Mouse (Mus musculus): Measurements from ENCODE around the gene Alg14.

Gene Alg14

GRCm38 (mm10) chr3:121291560-121292258 lies at the start of gene Alg14:
Gene Alg14, plus strand, starts transcription at chr3:121291773.
- peak; percentile 90 to 91 for DNase-seq (ENCODE audit: low spot score in 2 of 2)

DNA sequence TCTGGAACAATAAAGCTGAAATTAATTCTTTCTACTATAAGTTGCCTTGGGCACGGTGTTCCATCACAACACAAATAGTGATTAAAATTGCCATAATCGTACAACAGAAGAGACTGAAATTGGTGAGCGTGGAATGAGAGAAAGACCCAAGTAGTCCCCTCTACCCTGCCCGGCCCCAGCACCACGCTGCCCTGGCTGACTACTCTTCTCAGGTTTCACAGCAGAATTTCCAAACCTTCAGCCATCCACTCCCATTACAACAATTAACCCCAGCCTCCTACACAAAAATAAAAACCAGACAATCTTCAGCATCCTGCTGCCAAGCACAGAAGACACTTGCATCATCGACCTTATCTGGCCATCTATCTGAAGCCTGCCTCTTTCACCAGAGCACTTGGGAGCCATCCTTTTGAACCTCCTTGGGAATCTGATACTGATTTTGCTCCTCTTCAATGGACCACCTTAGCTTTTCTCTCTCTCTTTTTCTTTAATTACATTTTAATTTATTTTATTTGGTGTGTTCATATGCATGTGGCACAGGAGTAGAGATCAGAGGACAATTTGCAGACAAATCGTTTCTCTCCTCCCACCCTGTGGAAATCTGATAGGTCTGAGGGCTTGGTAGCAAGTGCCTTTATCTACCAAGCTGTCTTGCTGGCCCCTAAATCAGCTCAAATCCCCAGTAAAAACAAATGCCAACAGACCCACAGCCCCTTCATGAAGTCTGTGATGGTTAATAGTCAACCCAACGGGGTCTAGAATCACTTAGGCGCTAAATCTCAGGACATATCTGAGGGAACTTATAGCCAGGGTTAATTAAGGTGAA lies 49.2 kb upstream of the Alg14 start:
- DNase-seq (ENCODE audit: low spot score in 2 of 2): no peak

DNA sequence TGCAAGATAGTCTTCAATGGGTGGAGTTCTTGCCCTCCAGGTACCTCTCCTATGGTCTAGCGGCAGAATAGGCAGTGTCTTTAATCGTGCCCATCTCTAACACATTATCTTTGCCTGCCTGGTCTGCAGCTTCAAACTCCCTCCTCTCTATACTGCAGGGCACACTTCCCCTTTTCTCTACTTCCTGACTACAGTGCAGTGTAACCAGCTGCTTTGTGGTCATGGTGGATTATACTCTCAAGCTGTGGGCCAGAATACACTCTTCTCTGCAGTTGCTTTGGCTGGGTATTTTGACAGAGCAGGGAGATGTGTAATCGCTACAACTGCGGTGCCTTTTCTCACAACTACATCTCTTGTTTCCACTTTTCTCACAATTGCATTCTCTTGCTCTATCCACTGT lies 48.6 kb upstream of the Alg14 start:
- DNase-seq (ENCODE audit: low spot score in 2 of 2): no peak

- no peak for DNase-seq (ENCODE audit: low spot score in 2 of 2)
Measured at GRCm38 (mm10) chr3:121250048-121250447, 41.5 kb upstream of the Alg14 start.

DNA sequence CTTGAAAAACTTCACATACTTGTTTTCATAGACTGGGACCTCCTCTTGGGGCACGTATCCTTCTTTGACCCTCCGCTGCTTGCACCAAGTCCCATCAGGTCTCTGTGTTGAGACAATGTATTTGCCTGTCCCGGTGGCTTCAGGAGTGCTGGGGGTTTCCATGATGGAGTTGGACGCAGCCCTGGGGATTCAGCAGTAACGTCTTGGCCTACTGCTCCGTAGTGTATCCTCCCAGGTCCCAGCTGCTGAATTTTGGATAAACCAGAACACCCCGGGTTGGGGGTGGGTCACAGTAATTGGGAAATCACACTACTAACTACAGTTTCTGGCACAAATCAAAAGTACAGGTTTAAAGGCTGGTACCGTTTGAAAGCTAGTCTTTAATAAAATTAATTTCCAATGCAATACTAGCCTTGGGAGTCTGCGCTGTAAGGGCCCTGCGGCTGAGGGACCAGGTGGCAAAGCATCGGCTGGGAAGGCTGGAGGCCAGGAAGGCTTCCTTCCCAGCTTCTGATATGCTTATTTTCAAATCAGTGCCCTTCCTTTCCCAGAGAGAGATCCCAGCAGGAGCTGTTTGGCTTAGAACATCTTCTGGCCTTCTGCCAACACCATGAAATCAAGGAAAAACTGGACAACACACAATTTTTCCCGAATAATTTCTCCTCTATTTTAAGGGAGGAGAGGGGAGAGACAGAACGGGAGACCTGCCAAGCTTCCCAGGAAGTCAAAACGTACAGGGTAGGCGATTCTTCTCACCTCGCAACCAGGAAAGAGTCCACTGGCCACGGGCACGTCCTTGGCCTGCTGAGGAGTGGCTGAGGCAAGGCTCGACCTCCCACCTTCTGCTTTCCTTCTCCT lies 40.8 kb upstream of the Alg14 start:
- DNase-seq (ENCODE audit: low spot score in 2 of 2): no peak

- no peak for DNase-seq (ENCODE audit: low spot score in 2 of 2)
Measured at GRCm38 (mm10) chr3:121255501-121255900, 36.1 kb upstream of the Alg14 start.

GRCm38 (mm10) chr3:121256131-121256530 lies 35.4 kb upstream of the Alg14 start:
- no peak for DNase-seq (ENCODE audit: low spot score in 2 of 2)

- no peak for DNase-seq (ENCODE audit: low spot score in 2 of 2)
Measured at GRCm38 (mm10) chr3:121257418-121257817, 34.2 kb upstream of the Alg14 start.

DNA sequence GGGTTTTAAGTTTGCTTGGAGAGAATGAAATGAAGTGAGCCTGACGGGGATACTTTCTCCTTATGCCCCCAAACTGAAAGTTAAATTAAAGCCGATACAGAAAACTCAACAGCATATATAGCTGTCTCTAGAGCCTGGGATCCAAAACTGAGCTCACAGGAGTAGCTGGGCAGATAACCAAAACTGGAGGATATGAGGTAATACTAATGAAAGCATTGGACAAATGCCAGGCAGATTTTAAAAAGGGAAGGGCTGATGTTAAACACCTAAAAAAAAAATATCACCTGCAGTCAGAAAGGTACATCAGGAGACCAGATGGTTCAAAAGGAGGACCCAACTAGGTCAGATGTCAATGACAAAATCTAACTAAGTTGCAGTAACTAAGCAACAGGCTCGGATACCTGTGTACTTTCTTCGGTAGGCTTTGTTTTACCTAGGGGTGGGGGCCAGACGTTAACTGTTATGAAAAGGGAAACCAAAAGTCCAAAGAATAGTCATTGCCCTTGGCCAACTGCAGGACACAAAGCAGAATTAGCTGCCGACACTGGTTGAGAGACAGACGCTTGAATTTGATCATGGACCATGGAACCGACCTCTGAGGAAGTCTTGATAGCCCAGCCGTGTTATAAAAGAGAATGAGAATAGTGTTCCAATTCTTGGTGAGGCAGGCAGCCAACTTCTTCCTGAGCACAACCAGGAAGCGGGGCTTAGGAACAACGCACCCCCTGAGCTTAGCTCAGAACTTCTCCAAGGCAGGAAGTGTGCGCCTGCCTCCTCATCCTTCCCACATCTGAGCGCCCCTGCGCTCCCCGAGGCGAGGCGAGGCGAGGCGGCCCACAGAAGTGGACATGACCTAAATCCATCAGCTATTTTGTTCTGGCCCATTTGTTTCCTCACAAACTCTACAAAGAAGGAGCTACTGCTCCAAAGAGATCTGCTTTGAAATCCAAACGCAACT lies 32.8 kb upstream of the Alg14 start:
- no peak for DNase-seq (ENCODE audit: low spot score in 2 of 2)

GRCm38 (mm10) chr3:121260041-121260440 lies 31.5 kb upstream of the Alg14 start:
- no peak for DNase-seq (ENCODE audit: low spot score in 2 of 2)

DNA sequence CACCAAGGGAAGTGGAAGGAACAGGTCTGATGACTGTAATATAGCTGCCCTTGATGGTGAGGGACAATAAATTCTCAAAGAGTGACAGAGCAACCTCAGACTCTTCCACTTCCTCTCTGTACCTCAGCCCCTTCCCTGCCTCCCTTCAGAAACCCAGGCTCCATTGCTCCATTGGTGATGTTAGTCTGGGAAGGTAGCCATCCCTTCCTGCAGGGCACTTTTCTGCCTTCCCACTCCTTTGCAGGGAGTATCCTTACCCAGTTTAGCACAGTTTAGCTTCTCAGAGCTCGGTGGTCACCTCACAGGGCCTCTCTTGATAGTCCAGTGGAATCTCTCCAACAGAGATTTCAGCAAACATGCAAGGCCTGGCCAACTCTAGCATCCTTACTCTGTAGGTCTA lies 30.7 kb upstream of the Alg14 start:
- no peak for DNase-seq (ENCODE audit: low spot score in 2 of 2)

- no peak for DNase-seq (ENCODE audit: low spot score in 2 of 2)
Measured at GRCm38 (mm10) chr3:121261251-121261650, 30.3 kb upstream of the Alg14 start.

DNA sequence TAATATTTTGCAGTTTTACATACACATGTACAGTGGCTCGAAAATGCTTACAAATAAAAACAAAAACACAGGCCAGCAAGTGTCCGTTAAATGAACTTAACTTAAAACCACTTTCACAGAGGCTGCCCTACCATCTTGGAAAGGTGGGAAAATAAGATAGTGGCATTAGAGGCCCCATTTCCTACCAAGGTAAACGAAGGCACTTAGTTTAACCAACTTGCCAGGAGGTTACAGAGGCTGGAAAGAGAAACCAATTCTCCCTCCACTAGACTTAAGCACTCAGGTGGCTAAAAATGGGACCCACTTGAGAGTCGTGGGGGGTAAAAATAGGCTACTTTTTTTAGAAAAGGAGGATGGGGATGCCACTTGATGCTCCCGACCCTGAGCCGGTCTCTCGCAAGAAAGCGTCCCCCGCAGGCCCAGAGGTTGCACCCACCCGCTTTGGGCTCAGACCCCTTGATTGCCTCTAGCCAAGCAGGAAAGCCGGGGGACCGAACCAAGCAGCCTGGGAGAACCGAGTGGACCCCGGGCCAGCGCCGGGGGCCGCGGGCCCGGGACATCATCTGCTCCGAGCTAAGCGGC lies 29.5 kb upstream of the Alg14 start:
- no peak for DNase-seq (ENCODE audit: low spot score in 2 of 2)

DNA sequence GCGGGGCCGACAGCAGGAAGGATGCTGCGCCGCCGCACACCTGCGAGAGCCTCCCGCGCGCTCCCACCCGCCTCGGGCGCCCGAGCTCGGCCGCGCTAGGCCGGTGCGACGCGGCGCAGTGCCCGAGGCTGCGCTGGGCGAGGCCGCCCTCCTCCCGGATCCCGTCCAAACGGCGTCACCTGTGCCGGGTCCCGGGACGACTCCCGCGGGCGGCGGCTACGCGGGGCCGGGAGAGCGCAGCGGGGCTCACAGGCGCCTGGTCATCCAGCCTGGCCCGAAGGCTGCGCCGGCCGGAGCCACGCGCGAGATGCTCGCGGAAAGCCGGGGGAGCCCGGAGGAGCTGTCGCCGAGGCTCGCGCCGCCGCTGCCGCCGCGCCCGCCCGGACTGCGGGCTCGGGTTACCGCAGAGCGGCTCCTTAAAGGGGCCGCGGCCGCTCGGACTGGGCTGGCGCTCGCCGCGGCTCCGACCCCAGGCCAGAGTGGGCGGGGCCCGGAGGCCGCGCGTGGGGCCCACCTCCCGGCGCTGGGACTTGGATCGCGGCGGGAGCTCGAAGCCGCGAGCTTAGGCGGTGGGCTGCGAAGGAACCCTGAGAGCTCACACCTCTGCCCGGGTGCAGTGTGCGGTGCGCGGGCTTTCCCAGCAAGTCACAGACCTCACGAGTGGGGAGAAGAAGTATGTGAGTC lies 28.9 kb upstream of the Alg14 start:
- peak; percentile 16 to 38 for DNase-seq (ENCODE audit: low spot score in 2 of 2)

DNA sequence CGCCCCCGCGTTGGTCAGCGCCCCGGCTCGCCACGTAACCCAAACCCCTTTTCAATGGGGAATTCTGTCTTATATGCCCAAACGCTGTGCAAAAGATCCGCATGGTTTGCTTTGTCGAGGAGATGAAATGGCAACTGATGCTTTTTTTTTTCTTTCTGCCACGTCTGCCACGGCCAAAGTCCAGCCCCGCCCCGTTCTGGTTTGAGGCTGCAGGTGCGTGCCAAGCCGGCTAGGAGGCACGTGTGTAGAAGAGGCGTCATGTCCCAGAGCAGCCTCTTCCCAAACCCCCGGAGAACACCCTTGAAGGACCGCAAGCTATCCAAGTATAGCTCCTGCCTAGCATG lies 28.4 kb upstream of the Alg14 start:
- DNase-seq (ENCODE audit: low spot score in 2 of 2): peak; percentile 45 to 47

DNA sequence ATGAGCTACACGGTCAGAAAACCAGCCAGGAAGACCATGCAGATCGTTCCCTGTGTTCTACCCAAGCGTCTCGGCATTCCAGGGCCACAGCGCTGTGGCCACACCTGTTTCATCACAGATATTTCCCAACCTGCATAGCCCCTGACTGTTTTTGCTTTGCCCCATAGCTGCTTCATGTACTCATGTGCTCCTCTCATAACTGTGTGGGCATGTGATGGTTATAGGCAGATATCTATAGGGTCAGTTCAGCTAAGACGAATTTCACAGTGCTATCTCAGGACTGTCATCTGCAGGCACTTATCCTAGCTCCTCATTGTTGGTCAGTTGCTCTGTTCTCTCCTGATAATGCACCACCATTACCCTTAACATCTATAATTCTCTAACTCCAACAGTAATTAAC lies 27.3 kb upstream of the Alg14 start:
- no peak for DNase-seq (ENCODE audit: low spot score in 2 of 2)

- DNase-seq (ENCODE audit: low spot score in 2 of 2): no peak
Measured at GRCm38 (mm10) chr3:121267283-121267682, 24.3 kb upstream of the Alg14 start.

DNA sequence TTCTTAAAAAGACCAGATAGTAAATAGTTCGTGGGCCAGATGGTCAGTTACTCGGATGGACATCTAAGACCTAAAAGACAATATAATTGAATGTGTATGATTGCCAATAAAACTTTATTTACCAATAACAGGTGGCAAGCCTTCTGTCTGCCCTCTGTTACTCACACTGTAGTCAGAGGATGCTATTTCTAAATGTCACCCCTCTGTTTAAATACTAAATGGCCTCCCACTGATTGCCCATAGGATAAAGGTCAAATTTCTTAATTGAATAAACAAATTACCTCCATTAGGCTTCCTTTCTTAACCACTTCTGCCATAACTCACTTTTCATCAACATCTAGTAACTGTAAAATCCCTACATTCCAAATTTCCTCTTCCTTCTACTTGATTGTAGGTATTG lies 19.0 kb upstream of the Alg14 start:
- DNase-seq (ENCODE audit: low spot score in 2 of 2): no peak

DNA sequence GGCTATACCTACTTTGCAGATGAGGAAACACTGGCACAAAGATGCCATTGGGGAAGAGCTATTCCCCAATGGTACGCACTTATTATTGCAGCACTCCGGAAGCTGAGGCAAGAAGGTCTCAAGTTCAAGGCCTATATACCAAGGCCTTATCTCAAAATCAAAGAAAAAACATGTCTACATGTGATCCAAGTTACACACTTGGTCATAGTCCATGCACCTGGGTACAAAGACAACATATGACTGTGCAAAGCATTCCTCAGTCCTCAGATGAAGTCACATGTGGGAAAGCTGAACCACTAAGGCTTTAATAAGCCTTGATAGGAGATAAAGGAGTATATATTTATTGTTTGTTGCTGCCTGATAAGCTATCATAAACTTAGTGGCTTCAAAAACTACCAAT lies 17.6 kb upstream of the Alg14 start:
- no peak for DNase-seq (ENCODE audit: low spot score in 2 of 2)

GRCm38 (mm10) chr3:121277009-121277408 lies 14.6 kb upstream of the Alg14 start:
- no peak for DNase-seq (ENCODE audit: low spot score in 2 of 2)
